Mouse (Mus musculus): ENCODE measurements around the gene Uap1. TPM values are rescaled to one million over a fixed set of nuclear protein-coding genes. Genes with fewer than 3 reads are reported as not detected.

Gene Uap1
- total RNA-seq, 1 experiment from 2014 or later, result 113 TPM

Other genes with a start within 250 kb of the Uap1 start
- 0.50 TPM in 1 of 2 replicates, not detected in the other for gene Ccdc190, start 246.3 kb downstream of the Uap1 start, total RNA-seq (2017)
- gene Hsd17b7, start 205.7 kb downstream of the Uap1 start, total RNA-seq (2017), result 4.3 and 8.7 TPM in 2 replicates
- gene Ddr2, start 64.2 kb downstream of the Uap1 start, total RNA-seq (2017), result 0.38 TPM in 1 of 2 replicates, not detected in the other
- gene Uhmk1, start 40.4 kb upstream of the Uap1 start, total RNA-seq (2017), result 68.2 and 71.1 TPM in 2 replicates
- not detected in 2 replicates for gene Sh2d1b2, start 57.8 kb upstream of the Uap1 start, total RNA-seq (2017)
- gene Sh2d1b1, start 102.4 kb upstream of the Uap1 start, total RNA-seq (2017), result 0.44 and 0.89 TPM in 2 replicates
- gene Gm7694, start 131.4 kb upstream of the Uap1 start, total RNA-seq (2017), result 3.8 and 8.9 TPM in 2 replicates
- not detected in 2 replicates for gene Spata46, start 133.8 kb upstream of the Uap1 start, total RNA-seq (2017)

Measured in hematopoietic stem cell, adult 5-6 weeks (primary cell).